Mouse (Mus musculus): ENCODE data around the gene Nhsl1.

DNA sequence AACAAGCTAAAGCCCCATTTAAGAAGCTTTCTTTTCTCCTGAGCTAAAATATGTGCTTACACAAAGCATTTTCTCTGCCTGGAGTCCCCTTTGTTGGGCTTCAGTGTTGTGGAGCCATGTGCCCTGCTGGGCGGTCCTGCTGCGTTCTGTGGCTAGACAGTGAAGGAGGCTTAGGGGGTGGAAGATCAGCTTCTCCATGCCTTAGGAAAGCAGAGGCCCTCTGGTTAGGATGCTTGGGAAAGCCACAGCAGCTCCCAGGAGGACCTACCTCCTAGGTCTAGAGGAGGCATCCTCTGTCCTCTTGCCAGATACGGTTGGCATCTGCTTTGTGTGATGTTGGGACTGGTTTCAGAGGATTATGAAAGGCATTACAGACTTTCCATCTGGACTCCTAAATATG is 56.5 kb downstream of the Nhsl1 start:
- no peak for TF ChIP-seq CTCF (IDR thresholded peaks at IDR 0.05; ENCODE audit: low read depth)
- no peak for TF ChIP-seq EP300 (IDR thresholded peaks at IDR 0.05; ENCODE audit: low read depth)

All from liver, embryonic 14.5 days (tissue).